Mouse (Mus musculus) urinary bladder, postnatal 0 days (tissue): ENCODE data around the gene Tmem273. TPM values are rescaled to one million over a fixed set of nuclear protein-coding genes. Genes with fewer than 3 reads are reported as not detected.

Experiments used
- polyA plus RNA-seq: library from polyadenylated mRNA; unstranded; fragments of >200 nt; fragmentation: Nextera tagmentation; extraction: Ambion mirVana; gene quantifications from 2 replicates; pipeline ENCODE4 v1.2.1, GENCODE M21; 2015

The Tmem273 gene
- polyA plus RNA-seq = 0.54 and 1.5 TPM in 2 replicates

GRCm38 (mm10) chr14:32785556-32786130 is at the start of gene Tmem273:
Tmem273 (plus strand) TSS chr14:32785963.

GRCm38 (mm10) chr14:32833847-32834246 is 48.1 kb downstream of the Tmem273 start, which contains the start of gene Fam170b:
Fam170b (plus strand) TSS chr14:32833962.

GRCm38 (mm10) chr14:32856681-32857328 is 71.0 kb downstream of the Tmem273 start, which contains the start of gene Vstm4:
Vstm4 (plus strand) TSS chr14:32856756.

Other genes with a start within 250 kb of the Tmem273 start
- gene Prrxl1, start 186.6 kb upstream of the Tmem273 start, polyA plus RNA-seq = 0.08 and 0.10 TPM in 2 replicates
- gene 3425401B19Rik, start 100.7 kb upstream of the Tmem273 start, polyA plus RNA-seq = 0.02 TPM in 1 of 2 replicates, not detected in the other
- 0.07 TPM in 1 of 2 replicates, not detected in the other for gene Fam170b, start 48.0 kb downstream of the Tmem273 start, polyA plus RNA-seq
- 23.7 and 29.2 TPM in 2 replicates for gene Vstm4, start 70.8 kb downstream of the Tmem273 start, polyA plus RNA-seq
- gene Lrrc18, start 205.4 kb downstream of the Tmem273 start, polyA plus RNA-seq = 0.22 TPM in 1 of 2 replicates, not detected in the other